Mouse (Mus musculus) cerebellum, adult 2 months (tissue): Measurements from ENCODE around the gene Fam174a. TPM values are rescaled to one million over a fixed set of nuclear protein-coding genes. Genes with fewer than 3 reads are reported as not detected.

Source experiments
- DNase-seq, 2 experiments: peaks; one replicate each; pipeline ENCODE4 v3.0.0; 2021
- H3K27ac ChIP-seq: fragments of 200-500 bp; 2 replicates; pipeline ENCODE4 v1.5.1; 2012; ENCODE audit warnings: low read length, control low read depth, inconsistent platforms; ENCODE audit not compliant: insufficient read depth
- H3K27me3 ChIP-seq: fragments of 200-500 bp; 2 replicates; pipeline ENCODE4 v1.6.1; 2012; ENCODE audit warnings: inconsistent platforms, mild to moderate bottlenecking, low read length, moderate library complexity; ENCODE audit not compliant: control insufficient read depth, insufficient read depth
- H3K4me1 ChIP-seq: fragments of 200-500 bp; 2 replicates; pipeline ENCODE4 v1.6.1; 2011; ENCODE audit warnings: low read length; ENCODE audit not compliant: control insufficient read depth, insufficient read depth
- H3K4me3 ChIP-seq: fragments of 200-500 bp; replicated peaks from 2 replicates; pipeline ENCODE3; 2011; ENCODE audit warnings: mild to moderate bottlenecking, low read depth, low read length, control low read depth; ENCODE audit not compliant: insufficient read depth
- CTCF ChIP-seq: fragments of 200-500 bp; IDR thresholded peaks from 2 replicates; pipeline ENCODE4 v1.5.1; 2011; ENCODE audit warnings: low read depth, mild to moderate bottlenecking, control low read depth, low read length, moderate library complexity, borderline replicate concordance; ENCODE audit not compliant: insufficient read depth
- POLR2A ChIP-seq: fragments of 200-500 bp; IDR thresholded peaks from 2 replicates; pipeline ENCODE4 v1.6.1; 2011; ENCODE audit warnings: low read length, control low read depth, borderline replicate concordance; ENCODE audit not compliant: insufficient read depth
- WGBS: fragments of 180-500 bp; shearing (Covaris S2); methylation state at CpG from one replicate; pipeline ENCODE4 v1.1.7; 2018; 5-methylcytosine and 5-hydroxymethylcytosine counted together
- polyA plus RNA-seq: library from polyadenylated mRNA; depleted of rRNA; stranded (reverse); fragments of >200 nt; gene quantifications from 2 replicates; pipeline ENCODE4 v1.2.3, GENCODE M21; 2012

Gene Fam174a
- polyA plus RNA-seq, 1 experiment = 41.5 TPM

DNA sequence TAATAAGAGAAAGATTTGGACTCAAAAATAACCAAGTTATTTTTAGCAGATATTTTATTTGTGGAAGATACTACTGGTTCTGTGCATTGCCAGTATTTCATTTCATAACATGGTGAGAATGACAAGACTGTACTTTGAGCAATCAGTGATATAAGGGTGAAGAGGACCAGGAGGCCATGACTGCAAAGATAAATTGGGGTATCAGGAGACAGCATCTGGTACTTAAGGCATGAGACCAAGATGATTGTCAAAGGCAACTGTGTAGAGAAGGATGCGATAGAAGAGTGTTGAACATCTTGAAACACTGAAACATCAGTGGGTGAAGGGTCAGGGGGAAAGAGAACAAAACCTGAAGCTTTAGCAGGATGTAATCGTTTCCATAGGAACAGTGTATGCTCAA lies 50.3 kb downstream of the Fam174a start:
- Histone ChIP-seq H3K27me3 (no peaks in the 10 kb centered on the region), H3K4me1 (no peaks in the 10 kb centered on the region), H3K27ac (no peak overlapping the region), H3K4me3 (no peak overlapping the region)
- no peak for DNase-seq
- WGBS = 69% methylated on average over 2 of the region's 2 CpGs
- no peak for TF ChIP-seq POLR2A
- no peak for TF ChIP-seq CTCF

DNA sequence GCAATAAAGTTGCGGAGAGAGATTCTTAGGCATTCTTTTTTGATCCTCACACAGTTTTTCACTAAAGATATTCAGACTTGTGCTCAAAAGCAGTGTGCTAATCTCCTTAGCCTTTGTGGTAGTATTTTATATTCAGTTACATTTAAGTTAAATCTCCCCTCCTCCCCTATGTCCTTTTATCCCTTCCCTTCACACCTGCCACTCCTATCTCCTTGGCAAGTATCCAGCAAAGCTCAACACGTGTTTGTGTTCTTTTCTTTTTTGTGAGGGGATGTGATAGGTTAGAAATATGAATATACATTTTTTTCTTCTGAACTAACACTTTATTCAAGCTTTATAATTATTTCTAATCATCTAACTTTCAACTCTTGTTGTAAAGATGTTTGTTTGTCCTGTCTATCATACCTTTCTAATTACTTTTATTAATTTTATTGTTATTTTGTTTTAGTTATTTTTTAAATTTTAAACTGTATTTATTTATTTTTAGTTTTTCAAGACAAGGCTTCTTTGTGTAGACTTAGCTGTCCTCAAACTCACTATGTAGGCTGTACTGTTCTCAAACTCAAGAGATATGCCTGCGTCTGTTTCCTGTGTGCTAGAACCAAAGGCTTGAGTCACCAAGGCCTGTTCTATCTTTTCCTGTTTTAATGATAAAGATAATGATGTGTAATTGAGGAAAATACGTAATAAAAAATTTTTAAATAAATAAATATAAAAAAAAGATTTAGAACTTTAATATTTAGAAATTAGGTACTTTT lies 53.4 kb downstream of the Fam174a start:
- WGBS = 71% methylated on average over 4 of the region's 4 CpGs
- no peaks in the 10 kb centered on the region for H3K27me3 ChIP-seq
- no peak overlapping the region for H3K27ac ChIP-seq
- no peaks in the 10 kb centered on the region for H3K4me1 ChIP-seq
- DNase-seq = no peak
- no peak for TF ChIP-seq POLR2A
- TF ChIP-seq CTCF = no peak
- no peak overlapping the region for H3K4me3 ChIP-seq

GRCm38 (mm10) chr1:95367748-95368147 lies 54.3 kb downstream of the Fam174a start:
- no peak for DNase-seq
- H3K4me1 ChIP-seq = no peaks in the 10 kb centered on the region
- H3K27me3 ChIP-seq = no peaks in the 10 kb centered on the region
- no peak overlapping the region for H3K4me3 ChIP-seq
- WGBS = 93% methylated on average over 4 of the region's 4 CpGs
- no peak for TF ChIP-seq CTCF
- TF ChIP-seq POLR2A = no peak
- H3K27ac ChIP-seq = no peak overlapping the region

- DNase-seq = no peak
- Histone ChIP-seq H3K4me1 (no peaks in the 10 kb centered on the region), H3K4me3 (no peak overlapping the region), H3K27me3 (no peaks in the 10 kb centered on the region), H3K27ac (no peak overlapping the region)
- WGBS = 5% methylated on average over 6 of the region's 6 CpGs
- TF ChIP-seq POLR2A = no peak
- no peak for TF ChIP-seq CTCF
Measured at GRCm38 (mm10) chr1:95375443-95375842, 62.0 kb downstream of the Fam174a start.

- 74% methylated on average over 2 of the region's 2 CpGs for WGBS
- DNase-seq = no peak
Measured at GRCm38 (mm10) chr1:95381028-95381427, 67.6 kb downstream of the Fam174a start.

More at GRCm38 (mm10) chr1:95381028-95381427, 67.6 kb downstream of the Fam174a start:
- no peak for TF ChIP-seq CTCF
- TF ChIP-seq POLR2A = no peak
- Histone ChIP-seq H3K4me3 (no peak overlapping the region), H3K27ac (no peak overlapping the region), H3K4me1 (no peaks in the 10 kb centered on the region), H3K27me3 (no peaks in the 10 kb centered on the region)
